Comparison of ENCODE assay signal across 23 mouse cellular contexts in genomic region chr11:18919162-18919762, GRCm38 (mm10).
DNase-seq lines count a peak whose midpoint lies in the region; ATAC-seq and TF ChIP-seq lines count a peak whose summit lies in the region.
"Had no signal": no experiment of that assay in that cellular context is flagged by ENCODE, and none has a peak within 500 bp of the region (broad histone marks: within the 10 kb centered on the region; RNA-seq: fewer than 3 reads in every experiment).

No protein-coding gene starts in this region.

- DNase-seq in brain, embryonic 14.5 days (ENCODE audit: low read depth): peak; percentile 78
- DNase-seq in layer of hippocampus, adult 11-12 months (ENCODE audit: low spot score): no peak
- no peak for DNase-seq in gastrocnemius, postnatal 25 days
- DNase-seq: adrenal gland, adult 8-10 months; cerebellum, adult 8-10 months; cerebellum, postnatal 36 days; gastrocnemius, postnatal 10 days; heart, postnatal 36 days; kidney, adult 11 months; kidney, postnatal 14 days; lung, postnatal 36 days; thymus, adult 2 months; thymus, postnatal 4 days had no signal

- peaks cover 27% of the 10 kb centered on the region for H3K36me3 ChIP-seq in heart, embryonic 13.5 days
- peaks cover 13% of the 10 kb centered on the region for H3K36me3 ChIP-seq in heart, embryonic 11.5 days (ENCODE audit: control insufficient read depth, insufficient read depth, low read length)
- no peaks in the 10 kb centered on the region for H3K36me3 ChIP-seq in midbrain, embryonic 13.5 days
- H3K36me3 ChIP-seq in midbrain, embryonic 15.5 days (replicated peaks): no peaks in the 10 kb centered on the region
- H3K36me3 ChIP-seq in forebrain, embryonic 16.5 days (ENCODE audit: control insufficient read depth, insufficient read depth): no peaks in the 10 kb centered on the region
- H3K36me3 ChIP-seq: limb, embryonic 12.5 days; lung, embryonic 15.5 days had no signal

- TF ChIP-seq CTCF in brain, embryonic 14.5 days (IDR thresholded peaks at IDR 0.05; ENCODE audit: borderline replicate concordance, extremely low read depth, insufficient read depth, insufficient read length): no peak

- H3K27me3 ChIP-seq in heart, embryonic 13.5 days (replicated peaks): no peaks in the 10 kb centered on the region
- no peaks in the 10 kb centered on the region for H3K27me3 ChIP-seq in heart, embryonic 11.5 days (ENCODE audit: control insufficient read depth, insufficient read depth, low read length)
- H3K27me3 ChIP-seq in midbrain, embryonic 13.5 days: no peaks in the 10 kb centered on the region
- no peaks in the 10 kb centered on the region for H3K27me3 ChIP-seq in midbrain, embryonic 15.5 days (replicated peaks)
- 0 out of 2 replicates have a peak, but pooled peaks cover 3% of the 10 kb centered on the region for H3K27me3 ChIP-seq in forebrain, embryonic 16.5 days (replicated peaks; ENCODE audit: control insufficient read depth, insufficient read depth, low read length)
- H3K27me3 ChIP-seq: lung, embryonic 15.5 days had no signal

- no peaks in the 10 kb centered on the region for H3K9me3 ChIP-seq in heart, embryonic 13.5 days
- no peaks in the 10 kb centered on the region for H3K9me3 ChIP-seq in heart, embryonic 11.5 days (replicated peaks; ENCODE audit: control insufficient read depth, low read length)
- no peaks in the 10 kb centered on the region for H3K9me3 ChIP-seq in midbrain, embryonic 13.5 days
- H3K9me3 ChIP-seq in midbrain, embryonic 15.5 days: no peaks in the 10 kb centered on the region
- no peaks in the 10 kb centered on the region for H3K9me3 ChIP-seq in forebrain, embryonic 16.5 days (ENCODE audit: control insufficient read depth, low read length)
- H3K9me3 ChIP-seq: limb, embryonic 12.5 days; lung, embryonic 15.5 days had no signal

- H3K4me3 ChIP-seq in heart, embryonic 13.5 days: no peak overlapping the region
- H3K4me3 ChIP-seq in heart, embryonic 11.5 days (ENCODE audit: low read depth, low read length): no peak overlapping the region
- H3K4me3 ChIP-seq in midbrain, embryonic 13.5 days (replicated peaks): no peak overlapping the region
- no peak overlapping the region for H3K4me3 ChIP-seq in midbrain, embryonic 15.5 days
- no peak overlapping the region for H3K4me3 ChIP-seq in forebrain, embryonic 16.5 days (replicated peaks; ENCODE audit: low read length)
- H3K4me3 ChIP-seq: left cerebral cortex, adult 2 months; limb, embryonic 12.5 days; lung, embryonic 15.5 days had no signal

- TF ChIP-seq POLR2A in brain, embryonic 14.5 days (IDR thresholded peaks at IDR 0.05; ENCODE audit: borderline replicate concordance, extremely low read depth, insufficient read depth, insufficient read length, poor library complexity, severe bottlenecking): no peak

- no peak overlapping the region for H3K4me2 ChIP-seq in heart, embryonic 13.5 days
- H3K4me2 ChIP-seq in heart, embryonic 11.5 days: no peak overlapping the region
- no peak overlapping the region for H3K4me2 ChIP-seq in midbrain, embryonic 13.5 days (replicated peaks)
- H3K4me2 ChIP-seq in midbrain, embryonic 15.5 days: no peak overlapping the region
- H3K4me2 ChIP-seq in forebrain, embryonic 16.5 days (ENCODE audit: low read length): no peak overlapping the region
- H3K4me2 ChIP-seq: limb, embryonic 12.5 days; lung, embryonic 15.5 days; midbrain, embryonic 11.5 days had no signal

- H3K4me1 ChIP-seq in heart, embryonic 13.5 days: peaks cover 51% of the 10 kb centered on the region
- H3K4me1 ChIP-seq in heart, embryonic 11.5 days (ENCODE audit: control insufficient read depth, insufficient read depth, low read length): peaks cover 12% of the 10 kb centered on the region
- peaks cover 37% of the 10 kb centered on the region for H3K4me1 ChIP-seq in midbrain, embryonic 13.5 days (replicated peaks)
- H3K4me1 ChIP-seq in midbrain, embryonic 15.5 days: peaks cover 18% of the 10 kb centered on the region
- H3K4me1 ChIP-seq in forebrain, embryonic 16.5 days (replicated peaks; ENCODE audit: control insufficient read depth, insufficient read depth, low read length): peaks cover 28% of the 10 kb centered on the region
- H3K4me1 ChIP-seq: lung, embryonic 15.5 days had no signal

- ATAC-seq in heart, embryonic 13.5 days (ENCODE audit: extremely low read depth, insufficient number of reproducible peaks, low FRiP score, low TSS enrichment): no peak
- no peak for ATAC-seq in heart, embryonic 11.5 days (replicated peaks; ENCODE audit: insufficient number of reproducible peaks, low FRiP score, low TSS enrichment)
- no peak for ATAC-seq in midbrain, embryonic 13.5 days
- ATAC-seq in midbrain, embryonic 15.5 days (replicated peaks): no peak
- ATAC-seq in forebrain, embryonic 16.5 days: peak; percentile 34
- ATAC-seq: inflammation-experienced regulatory T-cells, adult 6 months had no signal

- 0 out of 2 replicates have a peak overlapping the region, but pooled peaks have one; percentile 10 for H3K9ac ChIP-seq in heart, embryonic 13.5 days
- H3K9ac ChIP-seq in heart, embryonic 11.5 days (ENCODE audit: low read depth, low read length): no peak overlapping the region
- no peak overlapping the region for H3K9ac ChIP-seq in midbrain, embryonic 13.5 days (replicated peaks)
- no peak overlapping the region for H3K9ac ChIP-seq in midbrain, embryonic 15.5 days
- no peak overlapping the region for H3K9ac ChIP-seq in forebrain, embryonic 16.5 days (replicated peaks; ENCODE audit: low read depth, low read length)
- H3K9ac ChIP-seq: limb, embryonic 12.5 days; lung, embryonic 15.5 days had no signal

- no peak overlapping the region for H3K27ac ChIP-seq in heart, embryonic 13.5 days (replicated peaks)
- no peak overlapping the region for H3K27ac ChIP-seq in heart, embryonic 11.5 days (ENCODE audit: low read depth, low read length)
- 0 out of 2 replicates have a peak overlapping the region, but pooled peaks have one; percentile 1 for H3K27ac ChIP-seq in midbrain, embryonic 13.5 days
- H3K27ac ChIP-seq in midbrain, embryonic 15.5 days: no peak overlapping the region
- peak overlapping the region; percentile 26 for H3K27ac ChIP-seq in forebrain, embryonic 16.5 days (ENCODE audit: low read length)
- H3K27ac ChIP-seq: left cerebral cortex, adult 2 months; limb, embryonic 12.5 days; lung, embryonic 15.5 days had no signal

- WGBS in heart, embryonic 13.5 days: 70% methylated on average over 3 of the region's 3 CpGs
- 70% methylated on average over 3 of the region's 3 CpGs for WGBS in heart, embryonic 11.5 days (ENCODE audit: insufficient replicate concordance)
- 59% methylated on average over 3 of the region's 3 CpGs for WGBS in midbrain, embryonic 13.5 days
- WGBS in midbrain, embryonic 15.5 days: 47% methylated on average over 3 of the region's 3 CpGs
- WGBS in forebrain, embryonic 16.5 days: 19% methylated on average over 3 of the region's 3 CpGs

Comparison
In these comparisons a context has a peak if more than half of its experiments do, and no peak if none do; other contexts are left out.
1. H3K27ac ChIP-seq: peak in midbrain, embryonic 13.5 days (single experiment) and forebrain, embryonic 16.5 days (single experiment); none in heart, embryonic 13.5 days (single experiment), heart, embryonic 11.5 days (single experiment) and midbrain, embryonic 15.5 days (single experiment).